Mouse (Mus musculus) liver, embryonic 14.5 days (tissue): ENCODE results near the gene Gm49721.
"Not testable (repeated sequence)": the region's sequence is repeated elsewhere in the genome, so short reads cannot be mapped to it uniquely, and the experiment has no call there.

Experiments used
- CTCF ChIP-seq: IDR thresholded peaks from 2 replicates; pipeline ENCODE4 v1.5.1; 2016; ENCODE audit warnings: antibody characterized with exemption, low read depth, control low read depth
- EP300 ChIP-seq: IDR thresholded peaks from 2 replicates; pipeline ENCODE4 v1.6.1; 2016; ENCODE audit warnings: antibody characterized with exemption, low read depth

- TF ChIP-seq EP300, CTCF: not testable (repeated sequence)
Observed at GRCm38 (mm10) chr17:7001790-7002585, 23.3 kb downstream of the Gm49721 start.
